Mouse (Mus musculus) kidney, postnatal 0 days (tissue): Measurements from ENCODE around the gene Rap1gap. TPM values are rescaled to one million over a fixed set of nuclear protein-coding genes. Genes with fewer than 3 reads are reported as not detected.

Experiments
- ATAC-seq: fragments of 200-750 bp; cut with Nextera tagmentation; replicated peaks from 2 replicates; pipeline ENCODE4 v1.8.0; 2017; ENCODE audit warnings: low read depth, moderate number of reproducible peaks, moderate TSS enrichment, moderate library complexity; ENCODE audit not compliant: low FRiP score
- DNase-seq: peaks from one replicate; pipeline ENCODE4 v3.0.0-alpha.2; 2016; ENCODE audit warnings: low spot score
- H3K27ac ChIP-seq: fragments of 300-500 bp; sonication (generic); 2 replicates; pipeline ENCODE4 v1.5.1; 2014; ENCODE audit warnings: mild to moderate bottlenecking
- H3K27me3 ChIP-seq: fragments of 300-500 bp; sonication (generic); 2 replicates; pipeline ENCODE4 v1.6.1; 2014; ENCODE audit warnings: low read length, mixed read lengths; ENCODE audit not compliant: insufficient read depth
- H3K36me3 ChIP-seq: fragments of 300-500 bp; sonication (generic); 2 replicates; pipeline ENCODE4 v1.6.1; 2014; ENCODE audit warnings: low read length, mixed read lengths; ENCODE audit not compliant: insufficient read depth
- H3K4me1 ChIP-seq: fragments of 300-500 bp; sonication (generic); replicated peaks from 2 replicates; pipeline ENCODE4 v1.6.1; 2014; ENCODE audit warnings: antibody characterized with exemption, low read length, mixed read lengths; ENCODE audit not compliant: insufficient read depth
- H3K4me2 ChIP-seq: fragments of 300-500 bp; sonication (generic); 2 replicates; pipeline ENCODE4 v1.6.1; 2014; ENCODE audit warnings: mild to moderate bottlenecking, low read length, moderate library complexity, mixed read lengths
- H3K4me3 ChIP-seq: fragments of 300-500 bp; sonication (generic); replicated peaks from 2 replicates; pipeline ENCODE4 v1.5.1; 2014; ENCODE audit warnings: low read depth, low read length
- H3K9ac ChIP-seq: fragments of 300-500 bp; sonication (generic); 2 replicates; pipeline ENCODE4 v1.6.1; 2014; ENCODE audit warnings: low read depth, low read length
- H3K9me3 ChIP-seq: fragments of 300-500 bp; sonication (generic); replicated peaks from 2 replicates; pipeline ENCODE4 v1.6.1; 2016; ENCODE audit warnings: low read length, inconsistent platforms, mixed read lengths
- CTCF ChIP-seq: IDR thresholded peaks from 2 replicates; pipeline ENCODE4 v1.5.1; 2016; ENCODE audit warnings: antibody characterized with exemption, low read depth, mild to moderate bottlenecking, moderate library complexity
- WGBS: fragments of 180-500 bp; shearing (Covaris S2); extraction: QIAGEN DNeasy Blood & Tissue Kit; methylation state at CpG from one replicate; pipeline ENCODE4 v1.1.7; 2014; 5-methylcytosine and 5-hydroxymethylcytosine counted together
- polyA plus RNA-seq: library from polyadenylated mRNA; unstranded; fragments of >200 nt; fragmentation: Nextera tagmentation; extraction: Ambion mirVana; gene quantifications from 2 replicates; pipeline ENCODE4 v1.2.1, GENCODE M21; 2015

Rap1gap gene
- polyA plus RNA-seq, 1 experiment from 2014 or later = 30.6 TPM

GRCm38 (mm10) chr4:137681408-137682104 is 17.0 kb downstream of the Rap1gap start:
- ATAC-seq = no peak
- no peak overlapping the region; the same call in 1 of the 2 replicates for H3K9ac ChIP-seq
- no peak for DNase-seq

GRCm38 (mm10) chr4:137682961-137683453 is 18.5 kb downstream of the Rap1gap start:
- peak; percentile 91 for TF ChIP-seq CTCF
- H3K27me3 ChIP-seq = 0 out of 2 replicates have a peak, but pooled peaks cover 5% of the 10 kb centered on the region
- DNase-seq (peak; percentile 54), ATAC-seq (no peak)
- no peak overlapping the region for H3K4me3 ChIP-seq
- H3K4me2 ChIP-seq = no peak overlapping the region
- WGBS = 40% methylated on average over 7 of the region's 7 CpGs
- no peaks in the 10 kb centered on the region for H3K9me3 ChIP-seq
- no peaks in the 10 kb centered on the region for H3K36me3 ChIP-seq
- H3K27ac ChIP-seq = no peak overlapping the region
- peaks cover 7% of the 10 kb centered on the region; the same call in 1 of the 2 replicates for H3K4me1 ChIP-seq
- H3K9ac ChIP-seq = no peak overlapping the region

More at GRCm38 (mm10) chr4:137681408-137682104, 17.0 kb downstream of the Rap1gap start:
- TF ChIP-seq CTCF = no peak
- peaks cover 7% of the 10 kb centered on the region; the same call in 1 of the 2 replicates for H3K4me1 ChIP-seq
- H3K27ac ChIP-seq = no peak overlapping the region
- 0 out of 2 replicates have a peak overlapping the region, but pooled peaks have one; percentile 12 for H3K4me3 ChIP-seq
- peak overlapping the region; percentile 46 for H3K4me2 ChIP-seq
- no peaks in the 10 kb centered on the region for H3K36me3 ChIP-seq
- H3K9me3 ChIP-seq = no peaks in the 10 kb centered on the region
- 5% methylated on average over 52 of the region's 52 CpGs for WGBS
- H3K27me3 ChIP-seq = 0 out of 2 replicates have a peak, but pooled peaks cover 5% of the 10 kb centered on the region

GRCm38 (mm10) chr4:137684830-137685343 is 20.4 kb downstream of the Rap1gap start:
- H3K4me1 ChIP-seq = peaks cover 7% of the 10 kb centered on the region; the same call in 1 of the 2 replicates
- H3K9me3 ChIP-seq = no peaks in the 10 kb centered on the region
- H3K4me3 ChIP-seq = no peak overlapping the region
- H3K27ac ChIP-seq = no peak overlapping the region
- DNase-seq (no peak), ATAC-seq (no peak)
- no peaks in the 10 kb centered on the region for H3K36me3 ChIP-seq
- no peak overlapping the region for H3K4me2 ChIP-seq
- H3K27me3 ChIP-seq = 0 out of 2 replicates have a peak, but pooled peaks cover 5% of the 10 kb centered on the region
- 31% methylated on average over 9 of the region's 9 CpGs for WGBS
- no peak for TF ChIP-seq CTCF
- no peak overlapping the region for H3K9ac ChIP-seq

- ATAC-seq (no peak), DNase-seq (no peak)
- Histone ChIP-seq H3K9ac (no peak overlapping the region), H3K4me3 (no peak overlapping the region), H3K4me1 (peaks cover 5% of the 10 kb centered on the region; the same call in 1 of the 2 replicates), H3K9me3 (no peaks in the 10 kb centered on the region), H3K27ac (no peak overlapping the region), H3K27me3 (0 out of 2 replicates have a peak, but pooled peaks cover 5% of the 10 kb centered on the region), H3K4me2 (no peak overlapping the region), H3K36me3 (no peaks in the 10 kb centered on the region)
- WGBS = 68% methylated on average over 5 of the region's 5 CpGs
- no peak for TF ChIP-seq CTCF
Observed at GRCm38 (mm10) chr4:137686303-137686702, 21.8 kb downstream of the Rap1gap start.

GRCm38 (mm10) chr4:137687234-137687825 is 22.8 kb downstream of the Rap1gap start:
- no peaks in the 10 kb centered on the region for H3K27me3 ChIP-seq
- DNase-seq (no peak), ATAC-seq (no peak)
- no peaks in the 10 kb centered on the region for H3K9me3 ChIP-seq
- no peaks in the 10 kb centered on the region for H3K4me1 ChIP-seq
- H3K4me3 ChIP-seq = no peak overlapping the region
- no peak for TF ChIP-seq CTCF
- no peak overlapping the region for H3K4me2 ChIP-seq
- no peaks in the 10 kb centered on the region for H3K36me3 ChIP-seq
- 41% methylated on average over 14 of the region's 14 CpGs for WGBS
- no peak overlapping the region for H3K27ac ChIP-seq
- no peak overlapping the region for H3K9ac ChIP-seq
